Mouse (Mus musculus): ENCODE results near the gene Vezf1.

- no peak for TF ChIP-seq MAX (IDR thresholded peaks at IDR 0.05)
- no peak for TF ChIP-seq CTCF (IDR thresholded peaks at IDR 0.05; ENCODE audit: control insufficient read depth, insufficient read depth, insufficient read length)
- no peak for TF ChIP-seq USF1 (IDR thresholded peaks at IDR 0.05; ENCODE audit: low read depth)
- no peak for TF ChIP-seq MYOG (IDR thresholded peaks at IDR 0.05; ENCODE audit: control insufficient read depth, extremely low read depth, insufficient read length)
- no peak for TF ChIP-seq MYOD1 (IDR thresholded peaks at IDR 0.05; ENCODE audit: control insufficient read depth, insufficient read length, low read depth)
- TF ChIP-seq CEBPB (IDR thresholded peaks at IDR 0.05; ENCODE audit: low read depth) = no peak
- TF ChIP-seq FOSL1 (IDR thresholded peaks at IDR 0.05; ENCODE audit: insufficient read depth, low read length, poor library complexity, severe bottlenecking) = no peak
These were observed 22.2 kb upstream of the Vezf1 start for GRCm38 (mm10) chr11:88045878-88046277.
